Mouse (Mus musculus) inflammation-experienced regulatory T-cells, adult 16 weeks (primary cell): Measurements from ENCODE around the gene Olfr798. TPM values are rescaled to one million over a fixed set of nuclear protein-coding genes. Genes with fewer than 3 reads are reported as not detected.

Source experiments
- polyA plus RNA-seq: library from polyadenylated mRNA; unstranded; fragments of 100-300 nt; shearing (Covaris generic); gene quantifications from one replicate; pipeline ENCODE4 v1.2.1, GENCODE M21; 2017

Olfr798 gene
- polyA plus RNA-seq = not detected

DNA sequence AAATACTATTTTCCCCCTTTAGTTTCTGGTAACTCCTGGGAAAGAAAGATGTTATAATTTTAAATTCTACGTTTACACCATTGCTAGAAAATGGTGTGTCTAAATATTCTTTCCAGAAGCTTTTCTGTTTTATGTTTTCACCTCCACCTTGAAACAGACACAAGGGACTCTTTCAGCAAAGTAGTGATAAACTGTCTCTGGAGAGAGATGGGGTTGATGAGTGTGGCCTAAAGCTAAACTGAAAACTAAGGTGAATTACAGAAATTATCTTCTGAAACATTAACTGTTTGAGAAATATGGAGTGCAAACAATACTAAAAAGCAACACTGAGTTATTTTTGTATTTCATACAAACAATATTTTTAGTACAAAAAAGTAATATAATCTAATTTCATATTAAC, at the start of gene Olfr798:
Gene Olfr798, minus strand, starts transcription at position 101 of the 400 bp plus-strand sequence.

DNA sequence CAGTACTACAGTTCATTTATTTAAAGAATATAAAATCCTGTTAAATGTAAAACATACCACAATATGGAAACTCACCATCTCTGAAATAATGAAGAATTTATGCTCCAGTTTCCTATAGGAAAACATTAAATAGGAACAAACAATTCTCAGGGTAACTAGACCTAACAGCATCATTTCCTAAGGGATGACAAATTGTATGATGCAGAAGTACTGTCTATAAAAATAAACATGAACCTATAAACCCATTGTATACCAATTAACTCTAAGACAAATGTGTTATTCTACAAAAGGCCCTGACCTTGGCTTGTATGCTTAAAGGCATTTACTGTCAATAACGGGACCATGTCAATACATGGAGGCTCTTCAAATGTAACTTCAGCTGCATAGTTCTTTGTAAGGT, 46.0 kb upstream of the Olfr798 start, which contains the start of gene Olfr801:
Gene Olfr801, minus strand, starts transcription at position 101 of the 400 bp plus-strand sequence.

GRCm38 (mm10) chr10:129657394-129657793, 29.7 kb upstream of the Olfr798 start, which contains the start of gene Olfr800:
Gene Olfr800, plus strand, starts transcription at chr10:129657694.

GRCm38 (mm10) chr10:129637184-129637583, 9.4 kb upstream of the Olfr798 start, which contains the start of gene Olfr799:
Gene Olfr799, plus strand, starts transcription at chr10:129637484.

DNA sequence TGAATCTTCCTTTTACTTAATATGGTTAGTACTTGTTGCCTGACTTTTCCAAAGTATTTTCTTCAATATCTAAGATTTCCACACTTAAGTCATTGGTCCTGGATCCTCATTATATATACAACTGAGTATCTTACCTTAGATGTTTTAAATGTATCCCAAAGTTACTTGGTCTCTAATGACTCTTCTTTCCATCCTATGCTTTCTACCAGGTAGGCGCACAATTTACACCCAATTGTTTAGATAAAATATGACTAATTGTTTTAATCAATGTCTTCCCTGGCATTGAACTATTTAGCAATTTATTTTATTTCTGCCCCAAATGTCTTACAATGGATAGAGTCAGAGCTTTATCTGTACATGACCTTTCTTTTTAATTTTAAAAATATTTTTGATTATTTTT, 15.3 kb downstream of the Olfr798 start, which contains the start of gene Olfr796:
Gene Olfr796, minus strand, starts transcription at position 101 of the 400 bp plus-strand sequence.

Other genes with a start within 250 kb of the Olfr798 start
- gene Olfr784, start 243.9 kb downstream of the Olfr798 start, polyA plus RNA-seq = not detected
- not detected for gene Olfr785, start 222.5 kb downstream of the Olfr798 start, polyA plus RNA-seq
- gene Olfr786, start 200.6 kb downstream of the Olfr798 start, polyA plus RNA-seq = not detected
- 0.07 TPM for gene Olfr787, start 166.1 kb downstream of the Olfr798 start, polyA plus RNA-seq
- not detected for gene Olfr788, start 156.9 kb downstream of the Olfr798 start, polyA plus RNA-seq
- gene Olfr789, start 143.2 kb downstream of the Olfr798 start, polyA plus RNA-seq = not detected
- gene Olfr790, start 129.4 kb downstream of the Olfr798 start, polyA plus RNA-seq = not detected
- gene Olfr791, start 106.1 kb downstream of the Olfr798 start, polyA plus RNA-seq = not detected
- gene Olfr792, start 88.8 kb downstream of the Olfr798 start, polyA plus RNA-seq = not detected
- not detected for gene Olfr794, start 60.3 kb downstream of the Olfr798 start, polyA plus RNA-seq
- gene Olfr796, start 15.4 kb downstream of the Olfr798 start, polyA plus RNA-seq = not detected
- gene Olfr799, start 9.6 kb upstream of the Olfr798 start, polyA plus RNA-seq = not detected
- not detected for gene Olfr800, start 29.8 kb upstream of the Olfr798 start, polyA plus RNA-seq
- not detected for gene Olfr801, start 45.9 kb upstream of the Olfr798 start, polyA plus RNA-seq
- gene Olfr802, start 60.2 kb upstream of the Olfr798 start, polyA plus RNA-seq = not detected
- not detected for gene Olfr803, start 66.4 kb upstream of the Olfr798 start, polyA plus RNA-seq
- not detected for gene Olfr804, start 75.3 kb upstream of the Olfr798 start, polyA plus RNA-seq
- gene Olfr805, start 101.4 kb upstream of the Olfr798 start, polyA plus RNA-seq = not detected
- gene Olfr806, start 114.0 kb upstream of the Olfr798 start, polyA plus RNA-seq = not detected
- gene Olfr807, start 129.9 kb upstream of the Olfr798 start, polyA plus RNA-seq = not detected
- not detected for gene Olfr808, start 137.5 kb upstream of the Olfr798 start, polyA plus RNA-seq
- not detected for gene Olfr809, start 146.7 kb upstream of the Olfr798 start, polyA plus RNA-seq
- not detected for gene Olfr810, start 167.0 kb upstream of the Olfr798 start, polyA plus RNA-seq
- not detected for gene Olfr811, start 176.5 kb upstream of the Olfr798 start, polyA plus RNA-seq
- gene Olfr812, start 218.2 kb upstream of the Olfr798 start, polyA plus RNA-seq = not detected
- gene Olfr813, start 227.4 kb upstream of the Olfr798 start, polyA plus RNA-seq = not detected